Mouse (Mus musculus) brain, embryonic 14.5 days (tissue): ENCODE results near the gene Sh2b2.

Experiments
- CTCF ChIP-seq: fragments of 200-500 bp; IDR thresholded peaks from 2 replicates; pipeline ENCODE4 v1.5.1; 2012; ENCODE audit warnings: inconsistent platforms, mild to moderate bottlenecking, moderate library complexity, borderline replicate concordance; ENCODE audit not compliant: insufficient read depth, insufficient read length; ENCODE audit errors: extremely low read depth
- POLR2A ChIP-seq: fragments of 200-500 bp; IDR thresholded peaks from 2 replicates; pipeline ENCODE4 v1.6.1; 2012; ENCODE audit warnings: mild to moderate bottlenecking, inconsistent platforms, borderline replicate concordance; ENCODE audit not compliant: poor library complexity, insufficient read depth, insufficient read length, severe bottlenecking; ENCODE audit errors: extremely low read depth

GRCm38 (mm10) chr5:136182049-136182448 lies 64.3 kb downstream of the Sh2b2 start:
- no peak for TF ChIP-seq POLR2A
- no peak for TF ChIP-seq CTCF
